Mouse (Mus musculus) forebrain, embryonic 13.5 days (tissue): ENCODE results near the gene Slc41a3. TPM values are rescaled to one million over a fixed set of nuclear protein-coding genes. Genes with fewer than 3 reads are reported as not detected.
A peak's percentile ranks its signal among the peaks of the same experiment; 100 is the strongest.
"Not testable (repeated sequence)": the region's sequence is repeated elsewhere in the genome, so short reads cannot be mapped to it uniquely, and the experiment has no call there.

Experiments
- ATAC-seq: fragments of 200-750 bp; cut with Nextera tagmentation; 2 replicates; pipeline ENCODE4 v1.8.0; 2017
- H3K27ac ChIP-seq: fragments of 300-500 bp; sonication (generic); 2 replicates; pipeline ENCODE4 v1.5.1; 2015; ENCODE audit warnings: inconsistent platforms, mild to moderate bottlenecking, moderate library complexity
- H3K27me3 ChIP-seq: fragments of 300-500 bp; sonication (generic); 2 replicates; pipeline ENCODE4 v1.6.1; 2015; ENCODE audit warnings: mild to moderate bottlenecking, inconsistent platforms
- H3K36me3 ChIP-seq: fragments of 300-500 bp; sonication (generic); 2 replicates; pipeline ENCODE4 v1.6.1; 2015; ENCODE audit warnings: mild to moderate bottlenecking, inconsistent platforms; ENCODE audit not compliant: poor library complexity, severe bottlenecking
- H3K4me1 ChIP-seq: fragments of 300-500 bp; sonication (generic); 2 replicates; pipeline ENCODE4 v1.6.1; 2015; ENCODE audit warnings: inconsistent platforms
- H3K4me2 ChIP-seq: fragments of 300-500 bp; sonication (generic); 2 replicates; pipeline ENCODE4 v1.6.1; 2015; ENCODE audit warnings: inconsistent platforms, mild to moderate bottlenecking, moderate library complexity
- H3K4me3 ChIP-seq: fragments of 300-500 bp; sonication (generic); 2 replicates; pipeline ENCODE4 v1.5.1; 2015; ENCODE audit warnings: mild to moderate bottlenecking, inconsistent platforms
- H3K9ac ChIP-seq: fragments of 300-500 bp; sonication (generic); 2 replicates; pipeline ENCODE4 v1.6.1; 2015; ENCODE audit warnings: mild to moderate bottlenecking, inconsistent platforms
- H3K9me3 ChIP-seq: fragments of 300-500 bp; sonication (generic); replicated peaks from 2 replicates; pipeline ENCODE4 v1.6.1; 2016; ENCODE audit warnings: inconsistent platforms
- WGBS: fragments of 180-500 bp; shearing (Covaris S2); methylation state at CpG from one replicate; pipeline ENCODE4 v1.1.7; 2015; 5-methylcytosine and 5-hydroxymethylcytosine counted together
- polyA plus RNA-seq: library from polyadenylated mRNA; unstranded; fragments of >200 nt; fragmentation: Nextera tagmentation; extraction: Ambion mirVana; gene quantifications from 2 replicates; pipeline ENCODE4 v1.2.1, GENCODE M21; 2015

The Slc41a3 gene
- polyA plus RNA-seq, 1 experiment from 2014 or later: 1.7 TPM

- 70% methylated on average over 3 of the region's 3 CpGs for WGBS
- not testable (repeated sequence) for H3K36me3 ChIP-seq, ATAC-seq
Observed at GRCm38 (mm10) chr6:90632526-90632925, 28.0 kb downstream of the Slc41a3 start.

DNA sequence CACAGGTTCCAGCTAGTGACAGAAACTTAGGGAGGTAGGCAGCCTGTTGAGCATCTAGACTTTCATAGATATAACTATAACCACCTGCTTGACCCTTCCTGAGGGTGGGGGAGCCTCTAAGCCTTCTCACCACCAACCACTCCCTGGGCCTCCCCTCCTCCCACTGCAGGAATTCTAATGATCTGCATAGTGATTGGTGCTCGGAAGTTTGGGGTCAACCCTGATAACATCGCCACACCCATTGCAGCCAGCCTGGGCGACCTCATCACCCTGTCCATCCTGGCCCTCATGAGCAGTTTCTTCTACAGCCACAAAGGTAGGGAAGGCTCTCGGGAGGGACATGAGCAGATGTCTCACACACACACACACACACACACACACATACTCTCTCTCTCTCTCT lies 30.6 kb downstream of the Slc41a3 start:
- Histone ChIP-seq H3K4me2 (no peak overlapping the region), H3K36me3 (no peaks in the 10 kb centered on the region), H3K9ac (no peak overlapping the region), H3K9me3 (no peaks in the 10 kb centered on the region), H3K27ac (no peak overlapping the region), H3K4me3 (no peak overlapping the region), H3K27me3 (no peaks in the 10 kb centered on the region), H3K4me1 (no peaks in the 10 kb centered on the region)
- WGBS: 46% methylated on average over 4 of the region's 4 CpGs
- ATAC-seq: no peak

More at GRCm38 (mm10) chr6:90632526-90632925, 28.0 kb downstream of the Slc41a3 start:
- not testable (repeated sequence) for H3K27me3 ChIP-seq, H3K4me2 ChIP-seq, H3K4me3 ChIP-seq, H3K4me1 ChIP-seq, H3K9me3 ChIP-seq, H3K9ac ChIP-seq, H3K27ac ChIP-seq

- Histone ChIP-seq H3K4me3 (no peak overlapping the region), H3K9ac (no peak overlapping the region), H3K4me1 (no peaks in the 10 kb centered on the region), H3K4me2 (no peak overlapping the region), H3K9me3 (no peaks in the 10 kb centered on the region), H3K27me3 (no peaks in the 10 kb centered on the region), H3K36me3 (no peaks in the 10 kb centered on the region), H3K27ac (no peak overlapping the region)
- 78% methylated on average over 3 of the region's 3 CpGs for WGBS
- no peak for ATAC-seq
Observed at GRCm38 (mm10) chr6:90635611-90636010, 31.1 kb downstream of the Slc41a3 start.

- 90% methylated on average over 3 of the region's 3 CpGs for WGBS
- Histone ChIP-seq H3K4me2 (no peak overlapping the region), H3K9ac (no peak overlapping the region), H3K9me3 (no peaks in the 10 kb centered on the region), H3K27ac (no peak overlapping the region), H3K36me3 (no peaks in the 10 kb centered on the region), H3K27me3 (no peaks in the 10 kb centered on the region), H3K4me3 (no peak overlapping the region), H3K4me1 (peaks cover 9% of the 10 kb centered on the region)
- no peak for ATAC-seq
Observed at GRCm38 (mm10) chr6:90643057-90643456, 38.5 kb downstream of the Slc41a3 start.

GRCm38 (mm10) chr6:90644965-90645364 lies 40.4 kb downstream of the Slc41a3 start:
- H3K4me1 ChIP-seq: peaks cover 9% of the 10 kb centered on the region
- H3K9me3 ChIP-seq: no peaks in the 10 kb centered on the region
- no peaks in the 10 kb centered on the region for H3K27me3 ChIP-seq
- no peak overlapping the region for H3K27ac ChIP-seq
- ATAC-seq: peak; percentile 36; the same call in 1 of the 2 replicates
- H3K36me3 ChIP-seq: no peaks in the 10 kb centered on the region
- no peak overlapping the region for H3K4me3 ChIP-seq
- H3K4me2 ChIP-seq: no peak overlapping the region
- no peak overlapping the region for H3K9ac ChIP-seq
- 62% methylated on average over 4 of the region's 4 CpGs for WGBS

- WGBS: 87% methylated on average over 6 of the region's 6 CpGs
- Histone ChIP-seq H3K9me3 (no peaks in the 10 kb centered on the region; the same call in 1 of the 2 replicates), H3K4me1 (peaks cover 9% of the 10 kb centered on the region), H3K27me3 (no peaks in the 10 kb centered on the region), H3K36me3 (no peaks in the 10 kb centered on the region), H3K27ac (no peak overlapping the region), H3K4me3 (no peak overlapping the region), H3K9ac (no peak overlapping the region), H3K4me2 (no peak overlapping the region)
- ATAC-seq: no peak
Observed at GRCm38 (mm10) chr6:90648391-90648790, 43.9 kb downstream of the Slc41a3 start.

DNA sequence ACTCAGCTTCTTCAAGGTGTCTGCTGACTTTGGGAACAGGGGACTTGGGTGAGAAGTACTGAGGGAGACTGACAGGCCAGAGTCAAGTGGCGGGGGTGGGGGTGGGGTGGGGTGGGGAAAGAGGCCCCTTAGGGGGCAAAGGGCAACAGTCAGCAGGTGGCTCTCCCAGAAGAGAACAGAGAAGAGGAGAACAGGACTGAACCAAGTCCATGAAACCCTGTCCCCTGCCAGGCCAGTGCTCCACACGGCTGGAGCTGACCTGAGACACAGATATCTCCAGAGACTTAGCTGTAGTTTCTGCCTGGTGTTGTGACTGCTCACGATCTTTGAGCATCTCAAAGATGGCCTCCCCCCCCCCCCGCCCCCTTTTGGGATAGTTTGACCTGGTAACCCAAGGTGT lies 44.8 kb downstream of the Slc41a3 start:
- Histone ChIP-seq H3K4me1 (peaks cover 9% of the 10 kb centered on the region), H3K27ac (no peak overlapping the region), H3K36me3 (no peaks in the 10 kb centered on the region), H3K4me2 (no peak overlapping the region), H3K9me3 (no peaks in the 10 kb centered on the region; the same call in 1 of the 2 replicates), H3K9ac (no peak overlapping the region), H3K4me3 (no peak overlapping the region), H3K27me3 (no peaks in the 10 kb centered on the region)
- ATAC-seq: no peak
- 80% methylated on average over 3 of the region's 4 CpGs for WGBS

- Histone ChIP-seq H3K9ac (no peak overlapping the region), H3K9me3 (no peaks in the 10 kb centered on the region; the same call in 1 of the 2 replicates), H3K27me3 (no peaks in the 10 kb centered on the region), H3K36me3 (no peaks in the 10 kb centered on the region), H3K4me3 (no peak overlapping the region), H3K4me1 (no peaks in the 10 kb centered on the region), H3K4me2 (no peak overlapping the region), H3K27ac (no peak overlapping the region)
- WGBS: 61% methylated on average over 1 of the region's 1 CpGs
- no peak for ATAC-seq
Observed at GRCm38 (mm10) chr6:90650634-90651033, 46.1 kb downstream of the Slc41a3 start.

- Histone ChIP-seq H3K36me3 (no peaks in the 10 kb centered on the region), H3K4me3 (no peak overlapping the region), H3K27me3 (no peaks in the 10 kb centered on the region), H3K9me3 (no peaks in the 10 kb centered on the region; the same call in 1 of the 2 replicates), H3K27ac (no peak overlapping the region), H3K4me1 (no peaks in the 10 kb centered on the region), H3K9ac (no peak overlapping the region), H3K4me2 (no peak overlapping the region)
- WGBS: 65% methylated on average over 2 of the region's 2 CpGs
- no peak for ATAC-seq
Observed at GRCm38 (mm10) chr6:90653736-90654135, 49.2 kb downstream of the Slc41a3 start.

DNA sequence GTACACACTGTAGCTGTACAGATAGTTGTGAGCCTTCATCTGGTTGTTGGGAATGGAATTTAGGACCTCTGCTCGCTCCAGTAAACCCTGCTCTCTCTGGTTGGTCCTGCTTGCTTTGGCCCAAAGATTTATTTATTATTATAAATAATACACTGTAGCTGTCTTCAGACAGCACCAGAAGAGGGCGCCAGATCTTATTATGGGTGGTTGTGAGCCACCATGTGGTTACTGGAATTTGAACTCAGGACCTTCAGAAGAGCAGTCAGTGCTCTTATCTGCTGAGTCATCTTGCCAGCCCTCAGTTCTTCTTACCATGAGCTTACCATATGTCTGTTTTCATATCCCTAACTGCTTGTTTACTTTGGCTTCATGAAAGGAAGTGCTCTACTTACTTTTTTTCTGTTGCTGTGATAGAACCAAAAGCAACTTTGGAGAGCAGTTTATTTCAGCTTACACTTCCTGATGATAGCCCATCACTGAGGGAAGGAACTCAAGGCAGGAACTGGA lies 51.9 kb downstream of the Slc41a3 start:
- not testable (repeated sequence) for ATAC-seq

DNA sequence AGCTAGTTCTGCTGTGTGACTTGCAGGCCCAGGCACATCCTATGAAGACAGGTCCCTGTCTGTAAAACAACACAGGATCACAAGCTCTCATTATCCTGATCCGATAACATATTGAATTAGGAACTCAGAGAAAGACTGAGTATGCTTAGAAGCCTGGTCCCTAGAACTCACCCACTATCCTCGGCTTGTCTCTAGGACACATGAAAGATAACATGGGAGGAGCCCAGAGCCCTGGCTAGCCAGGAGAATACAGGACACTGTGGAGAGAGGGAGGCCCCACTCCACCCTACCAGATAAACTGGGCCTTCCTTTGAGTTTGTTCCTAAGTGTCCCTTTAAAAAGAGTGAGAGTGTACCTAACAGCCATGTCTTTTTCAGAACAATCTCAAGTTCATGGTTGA lies 55.4 kb downstream of the Slc41a3 start:
- no peak overlapping the region for H3K4me3 ChIP-seq
- ATAC-seq: no peak
- no peak overlapping the region for H3K4me2 ChIP-seq
- H3K27me3 ChIP-seq: no peaks in the 10 kb centered on the region
- H3K4me1 ChIP-seq: peaks cover 5% of the 10 kb centered on the region; the same call in 1 of the 2 replicates
- H3K36me3 ChIP-seq: peaks cover 44% of the 10 kb centered on the region
- 87% methylated on average over 2 of the region's 2 CpGs for WGBS
- no peak overlapping the region for H3K9ac ChIP-seq
- H3K9me3 ChIP-seq: no peaks in the 10 kb centered on the region
- H3K27ac ChIP-seq: no peak overlapping the region

More for the DNA sequence above, 51.9 kb downstream of the Slc41a3 start:
- not testable (repeated sequence) for H3K4me2 ChIP-seq, H3K4me3 ChIP-seq, H3K9me3 ChIP-seq, H3K4me1 ChIP-seq, H3K9ac ChIP-seq, H3K27me3 ChIP-seq, H3K27ac ChIP-seq
- 78% methylated on average over 2 of the region's 2 CpGs for WGBS
- peaks cover 13% of the 10 kb centered on the region for H3K36me3 ChIP-seq

DNA sequence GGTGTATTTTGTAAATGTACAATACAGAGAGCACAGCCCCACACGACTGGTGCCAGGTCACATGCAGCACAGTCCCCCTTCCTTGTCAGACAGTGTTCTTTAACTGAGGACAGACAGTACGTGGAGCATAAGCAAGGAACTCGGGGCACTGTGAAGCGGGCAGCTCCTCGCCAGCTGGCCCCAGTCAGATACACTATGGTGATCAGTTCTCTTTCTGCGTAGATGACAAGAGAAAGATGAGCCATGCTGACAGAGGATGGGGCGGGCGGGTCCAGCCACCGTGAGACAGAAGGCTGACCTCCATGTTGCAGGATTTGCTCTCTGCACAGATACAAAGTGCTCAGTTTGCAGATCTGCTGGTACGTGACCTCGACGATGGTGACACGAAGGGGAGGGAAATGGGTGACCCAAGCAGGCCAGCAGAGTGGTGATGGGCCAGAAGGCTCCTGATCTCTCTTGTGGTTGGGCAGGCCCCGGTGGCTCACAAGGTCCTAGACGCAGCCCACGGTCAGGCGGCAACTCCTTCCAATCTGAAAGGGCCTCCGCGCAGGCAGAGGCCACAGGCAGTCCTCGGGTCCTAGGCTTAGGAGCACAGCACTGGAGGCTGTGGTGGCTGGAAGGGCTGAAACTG lies 56.0 kb downstream of the Slc41a3 start:
- Histone ChIP-seq H3K9me3 (no peaks in the 10 kb centered on the region), H3K9ac (no peak overlapping the region), H3K27ac (no peak overlapping the region), H3K27me3 (no peaks in the 10 kb centered on the region), H3K4me1 (peaks cover 5% of the 10 kb centered on the region; the same call in 1 of the 2 replicates), H3K4me2 (no peak overlapping the region), H3K36me3 (peaks cover 48% of the 10 kb centered on the region), H3K4me3 (no peak overlapping the region)
- ATAC-seq: no peak
- 89% methylated on average over 20 of the region's 20 CpGs for WGBS

GRCm38 (mm10) chr6:90661029-90661399 lies 56.5 kb downstream of the Slc41a3 start:
- Histone ChIP-seq H3K4me2 (no peak overlapping the region), H3K4me1 (peaks cover 5% of the 10 kb centered on the region; the same call in 1 of the 2 replicates), H3K9me3 (no peaks in the 10 kb centered on the region), H3K27ac (no peak overlapping the region), H3K27me3 (no peaks in the 10 kb centered on the region), H3K36me3 (peaks cover 53% of the 10 kb centered on the region), H3K9ac (no peak overlapping the region), H3K4me3 (no peak overlapping the region)
- 88% methylated on average over 11 of the region's 11 CpGs for WGBS
- ATAC-seq: no peak
